Mouse (Mus musculus): ENCODE measurements around the gene Rab34. TPM values are rescaled to one million over a fixed set of nuclear protein-coding genes. Genes with fewer than 3 reads are reported as not detected.

Gene Rab34
- polyA plus RNA-seq, 1 experiment: 4.5 TPM

GRCm38 (mm10) chr11:78172034-78172747 is 16.0 kb upstream of the Rab34 start:
- no peak for TF ChIP-seq GATA1 (IDR thresholded peaks at IDR 0.05; ENCODE audit: borderline replicate concordance, low read length)
- no peak for TF ChIP-seq FLI1 (IDR thresholded peaks at IDR 0.05; ENCODE audit: low read length)
- peaks cover 10% of the 10 kb centered on the region for H3K27me3 ChIP-seq (replicated peaks)
- H3K4me1 ChIP-seq: peaks cover 35% of the 10 kb centered on the region
- no peaks in the 10 kb centered on the region for H3K9me3 ChIP-seq
- H3K36me3 ChIP-seq (replicated peaks; ENCODE audit: low read length): peaks cover 31% of the 10 kb centered on the region
- no peak overlapping the region for H3K4me3 ChIP-seq (replicated peaks)

- TF ChIP-seq FLI1 (IDR thresholded peaks at IDR 0.05; ENCODE audit: low read length) (no peak), GATA1 (IDR thresholded peaks at IDR 0.05; ENCODE audit: borderline replicate concordance, low read length) (no peak)
- Histone ChIP-seq H3K36me3 (replicated peaks; ENCODE audit: low read length) (peaks cover 24% of the 10 kb centered on the region), H3K27me3 (replicated peaks) (peaks cover 4% of the 10 kb centered on the region), H3K4me3 (replicated peaks) (peak overlapping the region; percentile 6), H3K9me3 (no peaks in the 10 kb centered on the region), H3K4me1 (peaks cover 35% of the 10 kb centered on the region)
Measured at GRCm38 (mm10) chr11:78172748-78173383, 15.4 kb upstream of the Rab34 start.

DNA sequence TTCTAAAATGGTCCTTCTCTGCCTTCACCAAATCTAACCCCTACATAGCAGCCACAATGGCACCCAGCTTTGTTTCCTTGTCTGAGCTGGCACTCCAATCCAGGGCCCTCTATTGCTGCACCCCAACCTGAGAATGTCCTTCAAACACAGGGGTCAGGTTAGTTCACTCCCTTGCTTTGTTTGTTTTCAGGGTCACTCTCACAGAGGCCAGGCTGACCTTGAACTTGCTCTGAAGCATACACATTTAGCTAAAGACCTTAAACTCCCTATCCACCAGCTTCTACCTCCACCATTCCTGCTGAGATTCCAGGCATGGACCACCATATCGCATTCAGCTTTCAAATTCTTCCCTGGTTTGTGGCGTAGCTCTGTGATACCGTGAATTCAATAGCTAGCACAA is 13.7 kb upstream of the Rab34 start:
- TF ChIP-seq FLI1 (IDR thresholded peaks at IDR 0.05; ENCODE audit: low read length): no peak
- TF ChIP-seq GATA1 (IDR thresholded peaks at IDR 0.05; ENCODE audit: borderline replicate concordance, low read length): no peak
- Histone ChIP-seq H3K27me3 (replicated peaks) (no peaks in the 10 kb centered on the region), H3K4me1 (peaks cover 41% of the 10 kb centered on the region), H3K36me3 (replicated peaks; ENCODE audit: low read length) (peaks cover 27% of the 10 kb centered on the region), H3K4me3 (replicated peaks) (no peak overlapping the region), H3K9me3 (no peaks in the 10 kb centered on the region)

DNA sequence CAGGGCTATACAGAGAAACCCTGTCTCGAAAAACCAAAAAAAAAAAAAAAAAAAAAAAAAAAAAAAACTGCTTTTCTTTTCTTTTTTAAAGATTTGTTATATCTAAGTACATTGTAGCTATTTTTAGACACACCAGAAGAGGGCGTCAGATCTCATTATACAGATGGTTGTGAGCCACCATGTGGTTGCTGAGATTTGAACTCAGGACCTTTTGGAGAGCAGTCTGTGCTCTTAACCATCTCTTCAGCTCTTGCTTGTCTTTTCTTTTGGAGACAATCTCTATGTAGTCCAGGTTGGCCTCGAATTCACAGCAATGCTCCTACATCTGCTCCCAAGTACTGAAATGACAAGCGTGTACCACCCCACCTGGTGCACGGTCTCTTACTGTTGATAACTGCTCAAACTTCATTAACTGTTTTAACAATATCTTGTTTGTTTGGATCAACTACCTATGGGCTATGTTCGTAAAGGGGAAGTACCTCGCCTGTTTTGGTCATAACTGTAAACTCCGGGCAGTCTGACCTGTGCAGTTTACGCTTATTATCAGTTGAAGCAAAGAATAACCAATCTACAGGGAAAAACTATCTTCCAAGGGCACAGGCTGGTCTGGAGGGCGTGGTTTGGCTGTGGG is 12.3 kb upstream of the Rab34 start:
- no peak for TF ChIP-seq FLI1 (IDR thresholded peaks at IDR 0.05; ENCODE audit: low read length)
- no peak for TF ChIP-seq GATA1 (IDR thresholded peaks at IDR 0.05; ENCODE audit: borderline replicate concordance, low read length)
- peaks cover 36% of the 10 kb centered on the region for H3K36me3 ChIP-seq (replicated peaks; ENCODE audit: low read length)
- H3K4me1 ChIP-seq: peaks cover 51% of the 10 kb centered on the region
- peak overlapping the region; percentile 98 for H3K4me3 ChIP-seq (replicated peaks)
- H3K27me3 ChIP-seq (replicated peaks): no peaks in the 10 kb centered on the region
- no peaks in the 10 kb centered on the region for H3K9me3 ChIP-seq

DNA sequence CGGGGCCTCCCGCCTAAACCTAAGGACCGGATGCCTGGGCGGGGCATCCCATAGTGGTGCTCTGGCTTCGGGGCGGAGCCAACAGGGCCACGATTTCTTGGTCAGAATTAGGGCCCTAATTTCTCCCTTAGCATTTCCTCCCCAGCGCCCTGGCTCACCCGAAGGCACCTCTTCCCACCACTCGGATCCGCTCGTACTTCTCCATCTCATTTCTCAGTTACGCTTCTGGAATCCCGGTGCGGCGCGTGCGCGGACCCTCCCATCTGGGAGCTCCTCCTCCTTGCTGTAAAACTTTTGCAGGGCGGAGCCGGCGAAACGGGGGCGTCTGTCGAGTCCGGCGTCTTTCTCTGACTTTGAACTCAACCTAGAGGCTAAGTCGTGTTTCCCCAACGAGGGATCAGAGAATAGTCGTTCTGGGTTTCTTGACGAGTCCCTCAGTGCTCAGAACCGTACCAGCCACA is 11.8 kb upstream of the Rab34 start, which contains the start of the genes Nek8 and Tlcd1:
Gene Nek8 (minus strand): TSS at position 274 of the 461 bp plus-strand sequence.
Gene Tlcd1 (plus strand): TSS at position 310 of the 461 bp plus-strand sequence.
- H3K4me1 ChIP-seq: peaks cover 56% of the 10 kb centered on the region
- no peak for TF ChIP-seq GATA1 (IDR thresholded peaks at IDR 0.05; ENCODE audit: borderline replicate concordance, low read length)
- no peak; the same call in 1 of the 2 replicates for TF ChIP-seq FLI1 (IDR thresholded peaks at IDR 0.05; ENCODE audit: low read length)

GRCm38 (mm10) chr11:78176905-78177331 is 11.3 kb upstream of the Rab34 start:
- Histone ChIP-seq H3K27me3 (replicated peaks) (no peaks in the 10 kb centered on the region), H3K36me3 (replicated peaks; ENCODE audit: low read length) (peaks cover 40% of the 10 kb centered on the region), H3K9me3 (no peaks in the 10 kb centered on the region), H3K4me1 (peaks cover 59% of the 10 kb centered on the region), H3K4me3 (replicated peaks) (peak overlapping the region; percentile 98)
- no peak for TF ChIP-seq GATA1 (IDR thresholded peaks at IDR 0.05; ENCODE audit: borderline replicate concordance, low read length)
- no peak for TF ChIP-seq FLI1 (IDR thresholded peaks at IDR 0.05; ENCODE audit: low read length)

More for the DNA sequence above, 11.8 kb upstream of the Rab34 start, which contains the start of the genes Nek8 and Tlcd1:
- H3K36me3 ChIP-seq (replicated peaks; ENCODE audit: low read length): peaks cover 37% of the 10 kb centered on the region
- H3K27me3 ChIP-seq (replicated peaks): no peaks in the 10 kb centered on the region
- peak within 1 kb of the TSS; percentile 98 for H3K4me3 ChIP-seq (replicated peaks)
- H3K9me3 ChIP-seq: no peaks in the 10 kb centered on the region

GRCm38 (mm10) chr11:78177437-78177836 is 10.8 kb upstream of the Rab34 start:
- Histone ChIP-seq H3K4me1 (peaks cover 60% of the 10 kb centered on the region), H3K4me3 (replicated peaks) (peak overlapping the region; percentile 98), H3K36me3 (replicated peaks; ENCODE audit: low read length) (peaks cover 37% of the 10 kb centered on the region), H3K9me3 (no peaks in the 10 kb centered on the region), H3K27me3 (replicated peaks) (no peaks in the 10 kb centered on the region)
- TF ChIP-seq GATA1 (IDR thresholded peaks at IDR 0.05; ENCODE audit: borderline replicate concordance, low read length) (no peak), FLI1 (IDR thresholded peaks at IDR 0.05; ENCODE audit: low read length) (no peak)

DNA sequence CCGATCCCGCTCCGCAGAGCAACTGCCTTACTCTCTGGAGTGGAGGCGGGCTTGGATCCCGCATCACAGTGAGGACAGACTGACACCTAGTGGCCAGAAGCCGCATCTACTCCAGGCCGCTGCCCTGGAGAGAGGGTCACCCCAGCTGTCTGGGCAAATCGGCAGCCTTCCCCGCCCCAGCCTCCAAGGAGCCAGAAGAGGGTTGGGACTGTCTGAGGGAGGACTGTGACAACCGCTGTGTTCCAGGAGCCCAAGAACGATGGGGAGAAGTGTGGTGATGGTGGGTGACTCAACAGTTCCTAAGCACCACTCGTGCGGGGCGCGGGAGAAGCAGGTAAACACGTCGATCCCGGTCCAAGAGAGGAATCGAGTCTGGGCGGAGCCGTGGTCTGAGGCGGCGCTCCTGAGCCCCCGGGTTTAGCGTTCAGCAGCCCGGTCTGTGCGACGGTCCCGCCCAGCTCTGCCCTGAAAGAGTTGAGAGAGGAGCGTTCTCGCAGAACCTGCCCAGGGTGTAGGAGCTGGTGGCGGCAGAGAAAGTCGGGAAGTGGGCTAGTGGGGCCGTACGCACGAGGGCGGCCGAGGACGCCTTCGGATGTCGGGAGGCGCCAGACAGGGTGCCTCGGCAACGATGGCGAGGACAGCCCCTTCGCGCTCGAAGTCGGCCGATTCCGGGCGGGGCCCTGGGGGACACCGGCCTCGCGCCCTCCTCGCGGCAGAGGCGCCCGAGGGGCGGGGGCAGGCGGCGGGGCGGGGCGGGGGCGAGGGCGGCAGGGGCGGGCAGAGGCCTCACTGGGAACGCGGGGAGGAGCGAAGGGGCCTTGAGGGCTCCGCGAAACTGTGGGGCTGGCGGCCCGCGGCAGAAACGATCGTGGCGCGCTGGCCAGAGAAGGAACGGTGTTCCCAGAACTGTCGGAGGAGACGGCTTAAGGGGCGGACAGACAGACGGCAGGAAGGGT is 10.0 kb upstream of the Rab34 start:
- Histone ChIP-seq H3K4me3 (replicated peaks) (peak overlapping the region; percentile 98), H3K9me3 (no peaks in the 10 kb centered on the region), H3K27me3 (replicated peaks) (no peaks in the 10 kb centered on the region), H3K4me1 (peaks cover 61% of the 10 kb centered on the region), H3K36me3 (replicated peaks; ENCODE audit: low read length) (peaks cover 33% of the 10 kb centered on the region)
- no peak for TF ChIP-seq FLI1 (IDR thresholded peaks at IDR 0.05; ENCODE audit: low read length)
- TF ChIP-seq GATA1 (IDR thresholded peaks at IDR 0.05; ENCODE audit: borderline replicate concordance, low read length): no peak

Data from megakaryocyte, embryonic 14.5 days (primary cell).